Mouse (Mus musculus): Measurements from ENCODE around the gene Ccdc39. TPM values are rescaled to one million over a fixed set of nuclear protein-coding genes. Genes with fewer than 3 reads are reported as not detected.

Gene Ccdc39
- total RNA-seq, 1 experiment from 2014 or later = 2.5 TPM

- DNase-seq = no peak
Measured at GRCm38 (mm10) chr3:33790975-33791374, 53.1 kb downstream of the Ccdc39 start.

Other genes starting within 250 kb of the Ccdc39 start
- 59.8 and 60.7 TPM in 2 replicates for gene Ttc14, start 44.5 kb downstream of the Ccdc39 start, total RNA-seq (2021)
- 119 and 131 TPM in 2 replicates for gene Fxr1, start 175.6 kb upstream of the Ccdc39 start, total RNA-seq (2021)
- gene Dnajc19, start 237.0 kb upstream of the Ccdc39 start, total RNA-seq (2021) = 78.6 and 83.8 TPM in 2 replicates